ENCODE assay signal across 26 mouse cellular contexts in genomic region chr5:146241202-146241601, GRCm38 (mm10). TPM values are rescaled to one million over a fixed set of nuclear protein-coding genes. Genes with fewer than 3 reads are reported as not detected.
DNase-seq lines count a peak whose midpoint lies in the region; ATAC-seq and TF ChIP-seq lines count a peak whose summit lies in the region.
"Had no signal": no experiment of that assay in that cellular context is flagged by ENCODE, and none has a peak within 500 bp of the region (broad histone marks: within the 10 kb centered on the region; RNA-seq: fewer than 3 reads in every experiment).

No protein-coding gene starts in this region.

- H3K4me3 ChIP-seq in liver, adult 2 months (ENCODE audit: insufficient read depth, low read depth, low read length) = no peak overlapping the region
- no peak overlapping the region for H3K4me3 ChIP-seq in liver, embryonic 12.5 days
- H3K4me3 ChIP-seq: embryonic facial prominence, embryonic 13.5 days; forebrain, embryonic 12.5 days; heart, embryonic 10.5 days; hindbrain, embryonic 12.5 days had no signal

- WGBS in liver, adult 2 months = 48% methylated on average over 3 of the region's 3 CpGs
- 82% methylated on average over 3 of the region's 3 CpGs for whole genome bisulfite sequencing in liver, embryonic 12.5 days (ENCODE audit: insufficient replicate concordance)

- H3K9me3 ChIP-seq in liver, embryonic 12.5 days (replicated peaks) = no peaks in the 10 kb centered on the region
- H3K9me3 ChIP-seq: embryonic facial prominence, embryonic 13.5 days; forebrain, embryonic 12.5 days; heart, embryonic 10.5 days; hindbrain, embryonic 12.5 days had no signal

- H3K36me3 ChIP-seq in liver, adult 2 months (ENCODE audit: control insufficient read depth, insufficient read depth, low read length) = no peaks in the 10 kb centered on the region
- peaks cover 39% of the 10 kb centered on the region for H3K36me3 ChIP-seq in liver, embryonic 12.5 days
- H3K36me3 ChIP-seq: embryonic facial prominence, embryonic 13.5 days; hindbrain, embryonic 12.5 days had no signal

- H3K4me2 ChIP-seq in liver, embryonic 12.5 days = no peak overlapping the region
- H3K4me2 ChIP-seq: embryonic facial prominence, embryonic 13.5 days; forebrain, embryonic 12.5 days; hindbrain, embryonic 12.5 days had no signal

- peaks cover 58% of the 10 kb centered on the region for H3K79me2 ChIP-seq in liver, adult 2 months (ENCODE audit: control insufficient read depth, insufficient read depth, low read length)

- TF ChIP-seq POLR2A in liver, adult 2 months (IDR thresholded peaks at IDR 0.05; ENCODE audit: extremely low read depth, insufficient read depth, low read length) = no peak

- ATAC-seq in liver, embryonic 12.5 days = no peak
- ATAC-seq: activated CD4-positive, CD25-positive, alpha-beta regulatory T cell, adult 4 months; forebrain, embryonic 16.5 days; hindbrain, embryonic 16.5 days; Patski had no signal

- peak; percentile 39 to 54 for DNase-seq in kidney, adult 8-10 months
- DNase-seq in kidney, postnatal 14 days = no peak
- DNase-seq in liver, adult 2 months (ENCODE audit: extremely low read depth, low read depth, low spot score) = peak; percentile 72
- peak; percentile 69 for DNase-seq in NIH3T3 (ENCODE audit: low read depth)
- DNase-seq in thymus, postnatal 14 days = no peak
- DNase-seq: adrenal gland, adult 2 months; adrenal gland, postnatal 25 days; cerebellum, adult 18-20 months; cerebellum, adult 9-11 months; cerebellum, postnatal 36 days; gastrocnemius, postnatal 14 days; heart, postnatal 10 days; heart, postnatal 4 days had no signal

- TF ChIP-seq CTCF in liver, adult 2 months (IDR thresholded peaks at IDR 0.05; ENCODE audit: low read depth, low read length) = no peak

- H3K27me3 ChIP-seq in liver, adult 2 months (ENCODE audit: control insufficient read depth, insufficient read depth, low read length) = no peaks in the 10 kb centered on the region
- no peaks in the 10 kb centered on the region for H3K27me3 ChIP-seq in liver, embryonic 12.5 days (replicated peaks)
- H3K27me3 ChIP-seq: embryonic facial prominence, embryonic 13.5 days; forebrain, embryonic 12.5 days; hindbrain, embryonic 12.5 days; Patski had no signal

- H3K27ac ChIP-seq in liver, adult 2 months (replicated peaks; ENCODE audit: insufficient read depth, low read depth, low read length) = peak overlapping the region; percentile 41
- no peak overlapping the region for H3K27ac ChIP-seq in liver, embryonic 12.5 days
- H3K27ac ChIP-seq: embryonic facial prominence, embryonic 13.5 days; forebrain, embryonic 12.5 days; heart, embryonic 10.5 days; hindbrain, embryonic 12.5 days had no signal

- no peak overlapping the region for H3K9ac ChIP-seq in liver, adult 2 months (ENCODE audit: low read depth, low read length)
- no peak overlapping the region for H3K9ac ChIP-seq in liver, embryonic 12.5 days
- H3K9ac ChIP-seq: embryonic facial prominence, embryonic 13.5 days; forebrain, embryonic 12.5 days; hindbrain, embryonic 12.5 days had no signal

- peaks cover 34% of the 10 kb centered on the region for H3K4me1 ChIP-seq in liver, adult 2 months (ENCODE audit: control insufficient read depth, insufficient read depth, low read length)
- H3K4me1 ChIP-seq in liver, embryonic 12.5 days = peaks cover 99% of the 10 kb centered on the region
- H3K4me1 ChIP-seq: hindbrain, embryonic 12.5 days had no signal

RNA-seq across cellular contexts. Expression of gene Cdk8, which starts 10.2 kb away (rescaled TPM):
- total RNA-seq in liver, adult 2 months (2014; rRNA removed) = 27.8 and 32.5 TPM in 2 replicates
- 19.3 and 25.2 TPM in 2 replicates for polyA plus RNA-seq in liver, adult 2 months (2012; rRNA removed)
- 30.7 and 32.5 TPM in 2 replicates for polyA plus RNA-seq in liver, embryonic 12.5 days (2016; fragmentation: Nextera tagmentation; extraction: Ambion mirVana)

RNA-seq across cellular contexts. Expression of gene Rnf6, which starts 19.8 kb away (rescaled TPM):
- total RNA-seq in liver, adult 2 months (2014; rRNA removed) = 28.4 and 29.4 TPM in 2 replicates
- polyA plus RNA-seq in liver, adult 2 months (2012; rRNA removed) = 12.5 and 14.0 TPM in 2 replicates
- polyA plus RNA-seq in liver, embryonic 12.5 days (2016; fragmentation: Nextera tagmentation; extraction: Ambion mirVana) = 24.8 and 25.3 TPM in 2 replicates

RNA-seq across cellular contexts. Expression of gene 1700001J03Rik, which starts 56.1 kb away (rescaled TPM):
- total RNA-seq in liver, adult 2 months (2014; rRNA removed) = 0.28 TPM in 1 of 2 replicates, not detected in the other
- polyA plus RNA-seq in liver, adult 2 months (2012; rRNA removed) = not detected in 2 replicates
- polyA plus RNA-seq in liver, embryonic 12.5 days (2016; fragmentation: Nextera tagmentation; extraction: Ambion mirVana) = not detected in 2 replicates
- total RNA-seq: granulocyte monocyte progenitor cell, adult 5-6 weeks; MEL had no signal
- polyA plus RNA-seq: C2C12; embryonic facial prominence, embryonic 13.5 days; forebrain, embryonic 12.5 days; forebrain, embryonic 16.5 days; heart, embryonic 10.5 days; heart, embryonic 14.5 days; hindbrain, embryonic 12.5 days; Patski had no signal

Comparison
In these comparisons a context has a peak if more than half of its experiments do, and no peak if none do; other contexts are left out.
1. DNase-seq: peak in kidney, adult 8-10 months (2 of 2), liver, adult 2 months (single experiment) and NIH3T3 (single experiment); none in kidney, postnatal 14 days (single experiment) and thymus, postnatal 14 days (single experiment).